Mouse (Mus musculus) heart, embryonic 14.5 days (tissue): ENCODE measurements around the gene Acoxl. TPM values are rescaled to one million over a fixed set of nuclear protein-coding genes. Genes with fewer than 3 reads are reported as not detected.

Experiments
- ATAC-seq: fragments of 200-750 bp; cut with Nextera tagmentation; 2 replicates; pipeline ENCODE4 v1.8.0; 2017; ENCODE audit warnings: low read depth, moderate TSS enrichment; ENCODE audit not compliant: insufficient number of reproducible peaks, insufficient read depth, low FRiP score
- H3K27ac ChIP-seq, 2 experiments: fragments of 200-500 bp in 1 of 2; fragments of 300-500 bp in 1 of 2; sonication (generic) in 1 of 2; replicated peaks in 1 of 2; 2 replicates each; pipeline ENCODE4 v1.5.1; 2012 to 2014; ENCODE audit warnings: low read depth in 2 of 2, low read length in 2 of 2, control low read depth in 1 of 2, mild to moderate bottlenecking in 1 of 2, mixed read lengths in 1 of 2; ENCODE audit not compliant: control insufficient read depth in 1 of 2, insufficient read depth in 1 of 2
- H3K27me3 ChIP-seq: fragments of 300-500 bp; sonication (generic); 2 replicates; pipeline ENCODE4 v1.6.1; 2014; ENCODE audit warnings: mild to moderate bottlenecking, low read length, control low read depth; ENCODE audit not compliant: control insufficient read depth, insufficient read depth
- H3K36me3 ChIP-seq: fragments of 300-500 bp; sonication (generic); 2 replicates; pipeline ENCODE4 v1.6.1; 2014; ENCODE audit warnings: mild to moderate bottlenecking, control low read depth, low read length, mixed read lengths; ENCODE audit not compliant: control insufficient read depth, insufficient read depth
- H3K4me1 ChIP-seq, 2 experiments: fragments of 200-500 bp in 1 of 2; fragments of 300-500 bp in 1 of 2; sonication (generic) in 1 of 2; 2 replicates each; pipeline ENCODE4 v1.6.1; 2012 to 2014; ENCODE audit warnings: low read length in 2 of 2, control low read depth in 1 of 2, mixed read lengths in 1 of 2; ENCODE audit not compliant: control insufficient read depth in 2 of 2, insufficient read depth in 2 of 2
- H3K4me2 ChIP-seq: fragments of 300-500 bp; sonication (generic); 2 replicates; pipeline ENCODE4 v1.6.1; 2014; ENCODE audit warnings: mild to moderate bottlenecking, low read length
- H3K4me3 ChIP-seq, 2 experiments: fragments of 200-500 bp in 1 of 2; fragments of 300-500 bp in 1 of 2; sonication (generic) in 1 of 2; 2 replicates each; pipeline ENCODE4 v1.5.1; 2012 to 2014; ENCODE audit warnings: low read length in 2 of 2, mild to moderate bottlenecking in 2 of 2, control low read depth in 1 of 2, low read depth in 1 of 2, moderate library complexity in 1 of 2; ENCODE audit not compliant: control insufficient read depth in 1 of 2, insufficient read depth in 1 of 2
- H3K9ac ChIP-seq: fragments of 300-500 bp; sonication (generic); 2 replicates; pipeline ENCODE4 v1.6.1; 2014; ENCODE audit warnings: mild to moderate bottlenecking, low read length
- H3K9me3 ChIP-seq: fragments of 300-500 bp; sonication (generic); 2 replicates; pipeline ENCODE4 v1.6.1; 2016; ENCODE audit warnings: low read length, control low read depth; ENCODE audit not compliant: control insufficient read depth
- WGBS: fragments of 180-500 bp; shearing (Covaris S2); extraction: QIAGEN DNeasy Blood & Tissue Kit; methylation state at CpG from one replicate; pipeline ENCODE4 v1.1.7; 2014; 5-methylcytosine and 5-hydroxymethylcytosine counted together
- microRNA-seq: library from miRNA; unstranded; fragments of <30 nt; microRNA quantifications from one replicate; pipeline ENCODE4, GENCODE M21; 2016
- polyA plus RNA-seq: library from polyadenylated mRNA; unstranded; fragments of >200 nt; fragmentation: Nextera tagmentation; extraction: Ambion mirVana; gene quantifications from 2 replicates; pipeline ENCODE4 v1.2.1, GENCODE M21; 2014

Gene Acoxl
- polyA plus RNA-seq, 1 experiment from 2014 or later = 0.19 TPM

- H3K27me3 ChIP-seq = no peaks in the 10 kb centered on the region
- 66% methylated on average over 11 of the region's 11 CpGs for WGBS
- no peak for ATAC-seq
- no peak overlapping the region for H3K27ac ChIP-seq
- no peak overlapping the region for H3K9ac ChIP-seq
- no peak overlapping the region for H3K4me3 ChIP-seq
- H3K9me3 ChIP-seq = no peaks in the 10 kb centered on the region
- no peaks in the 10 kb centered on the region for H3K36me3 ChIP-seq
- peaks cover 21 to 22% of the 10 kb centered on the region in 2 experiments for H3K4me1 ChIP-seq
- no peak overlapping the region for H3K4me2 ChIP-seq
Measured at GRCm38 (mm10) chr2:128169972-128170371, 331.3 kb downstream of the Acoxl start.

GRCm38 (mm10) chr2:128170614-128171013 lies 331.9 kb downstream of the Acoxl start:
- Histone ChIP-seq H3K27ac (no peak overlapping the region), H3K9ac (no peak overlapping the region), H3K36me3 (no peaks in the 10 kb centered on the region), H3K27me3 (no peaks in the 10 kb centered on the region), H3K4me2 (no peak overlapping the region), H3K4me1 (peaks cover 22% of the 10 kb centered on the region in 2 experiments), H3K4me3 (no peak overlapping the region), H3K9me3 (no peaks in the 10 kb centered on the region)
- no peak for ATAC-seq
- WGBS = 89% methylated on average over 3 of the region's 3 CpGs

- H3K9ac ChIP-seq = no peak overlapping the region
- H3K4me2 ChIP-seq = no peak overlapping the region
- peaks cover 24% of the 10 kb centered on the region in 2 experiments for H3K4me1 ChIP-seq
- H3K27me3 ChIP-seq = no peaks in the 10 kb centered on the region
- H3K27ac ChIP-seq = no peak overlapping the region
- H3K4me3 ChIP-seq = no peak overlapping the region
- 85% methylated on average over 5 of the region's 5 CpGs for WGBS
- no peak for ATAC-seq
- no peaks in the 10 kb centered on the region for H3K36me3 ChIP-seq
- H3K9me3 ChIP-seq = no peaks in the 10 kb centered on the region
Measured at GRCm38 (mm10) chr2:128172266-128172665, 333.6 kb downstream of the Acoxl start.

Small RNA genes within 50 kb of the gene (microRNA-seq; reads per million reads assigned to microRNA genes)
- gene Gm22411 = not detected

Other genes with a start within 250 kb of the Acoxl start
- gene Mal, start 182.2 kb upstream of the Acoxl start, polyA plus RNA-seq = 2.1 and 2.6 TPM in 2 replicates
- gene Mall, start 108.9 kb upstream of the Acoxl start, polyA plus RNA-seq = 7.2 and 8.3 TPM in 2 replicates
- gene Nphp1, start 50.0 kb upstream of the Acoxl start, polyA plus RNA-seq = 16.1 and 17.3 TPM in 2 replicates
- gene Mtln, start 46.4 kb upstream of the Acoxl start, polyA plus RNA-seq = 47.7 and 50.4 TPM in 2 replicates
- gene Bub1, start 7.0 kb upstream of the Acoxl start, polyA plus RNA-seq = 23.0 and 23.2 TPM in 2 replicates